Mouse (Mus musculus) forebrain, embryonic 14.5 days (tissue): ENCODE measurements at regions not wholly inside any gene's neighbourhood (a gene's known extent, or its start where the extent isn't known, plus 50 kb on each side); places are given as distances from the start of the nearest gene placed in this dataset.
"Not testable (repeated sequence)": the region's sequence is repeated elsewhere in the genome, so short reads cannot be mapped to it uniquely, and the experiment has no call there.

Experiments
- ATAC-seq: fragments of 200-750 bp; cut with Nextera tagmentation; 2 replicates; pipeline ENCODE4 v1.8.0; 2017; ENCODE audit warnings: mild to moderate bottlenecking, moderate library complexity
- DNase-seq: peaks from one replicate; pipeline ENCODE4 v3.0.0-alpha.2; 2015; ENCODE audit warnings: low spot score
- H3K27ac ChIP-seq: fragments of 300-500 bp; sonication (generic); 2 replicates; pipeline ENCODE4 v1.5.1; 2014; ENCODE audit warnings: low read depth, mild to moderate bottlenecking, control low read depth, low read length, moderate library complexity
- H3K27me3 ChIP-seq: fragments of 300-500 bp; sonication (generic); replicated peaks from 2 replicates; pipeline ENCODE4 v1.6.1; 2014; ENCODE audit warnings: low read length, control low read depth, mixed read lengths; ENCODE audit not compliant: control insufficient read depth, insufficient read depth
- H3K36me3 ChIP-seq: fragments of 300-500 bp; sonication (generic); 2 replicates; pipeline ENCODE4 v1.6.1; 2014; ENCODE audit warnings: low read length, control low read depth; ENCODE audit not compliant: control insufficient read depth, insufficient read depth
- H3K4me1 ChIP-seq: fragments of 300-500 bp; sonication (generic); 2 replicates; pipeline ENCODE4 v1.6.1; 2014; ENCODE audit warnings: antibody characterized with exemption, low read length, control low read depth; ENCODE audit not compliant: control insufficient read depth, insufficient read depth
- H3K4me2 ChIP-seq: fragments of 300-500 bp; sonication (generic); 2 replicates; pipeline ENCODE4 v1.6.1; 2014; ENCODE audit warnings: mild to moderate bottlenecking, control low read depth, low read length
- H3K4me3 ChIP-seq: fragments of 300-500 bp; sonication (generic); 2 replicates; pipeline ENCODE4 v1.5.1; 2014; ENCODE audit warnings: low read depth, low read length, control low read depth
- H3K9ac ChIP-seq: fragments of 300-500 bp; sonication (generic); 2 replicates; pipeline ENCODE4 v1.6.1; 2014; ENCODE audit warnings: mild to moderate bottlenecking, low read length, control low read depth, moderate library complexity
- H3K9me3 ChIP-seq: fragments of 300-500 bp; sonication (generic); replicated peaks from 2 replicates; pipeline ENCODE4 v1.6.1; 2016; ENCODE audit warnings: low read length, control low read depth, mixed read lengths; ENCODE audit not compliant: control insufficient read depth
- WGBS: fragments of 180-500 bp; shearing (Covaris S2); extraction: QIAGEN DNeasy Blood & Tissue Kit; methylation state at CpG from one replicate; pipeline ENCODE4 v1.1.7; 2014; 5-methylcytosine and 5-hydroxymethylcytosine counted together

GRCm38 (mm10) chr14:87799803-87800202 lies 383.4 kb downstream of the Tdrd3 start:
- Histone ChIP-seq H3K4me3 (no peak overlapping the region), H3K36me3 (no peaks in the 10 kb centered on the region), H3K4me1 (no peaks in the 10 kb centered on the region), H3K27me3 (no peaks in the 10 kb centered on the region), H3K27ac (no peak overlapping the region), H3K4me2 (no peak overlapping the region), H3K9ac (no peak overlapping the region), H3K9me3 (no peaks in the 10 kb centered on the region)
- ATAC-seq = no peak
- WGBS = 86% methylated on average over 1 of the region's 1 CpGs
- DNase-seq = no peak

- not testable (repeated sequence) for H3K36me3 ChIP-seq, H3K9ac ChIP-seq, ATAC-seq, H3K9me3 ChIP-seq, H3K27ac ChIP-seq, H3K4me2 ChIP-seq, DNase-seq, H3K4me3 ChIP-seq, H3K4me1 ChIP-seq, H3K27me3 ChIP-seq
- WGBS = 94% methylated on average over 15 of the region's 15 CpGs
Observed at GRCm38 (mm10) chr14:87809664-87810063, 393.2 kb downstream of the Tdrd3 start.

- no peak overlapping the region for H3K4me3 ChIP-seq
- H3K27ac ChIP-seq = no peak overlapping the region
- 61% methylated on average over 2 of the region's 2 CpGs for WGBS
- no peak overlapping the region for H3K4me2 ChIP-seq
- DNase-seq = no peak
- H3K9me3 ChIP-seq = no peaks in the 10 kb centered on the region
- H3K4me1 ChIP-seq = no peaks in the 10 kb centered on the region
- no peak for ATAC-seq
- no peaks in the 10 kb centered on the region for H3K36me3 ChIP-seq
- no peaks in the 10 kb centered on the region for H3K27me3 ChIP-seq
- H3K9ac ChIP-seq = no peak overlapping the region
Observed at GRCm38 (mm10) chr14:87844120-87844519, 427.7 kb downstream of the Tdrd3 start.

- WGBS = 81% methylated on average over 3 of the region's 3 CpGs
- no peak overlapping the region for H3K4me2 ChIP-seq
- DNase-seq (peak; percentile 27), ATAC-seq (no peak)
- no peaks in the 10 kb centered on the region for H3K36me3 ChIP-seq
- no peaks in the 10 kb centered on the region for H3K9me3 ChIP-seq
- H3K4me1 ChIP-seq = 0 out of 2 replicates have a peak, but pooled peaks cover 2% of the 10 kb centered on the region
- no peak overlapping the region for H3K9ac ChIP-seq
- no peak overlapping the region for H3K4me3 ChIP-seq
- no peaks in the 10 kb centered on the region for H3K27me3 ChIP-seq
- no peak overlapping the region for H3K27ac ChIP-seq
Observed at GRCm38 (mm10) chr14:87861486-87861885, 445.0 kb downstream of the Tdrd3 start.

- peak; percentile 16 for ATAC-seq
- DNase-seq = no peak
Observed at GRCm38 (mm10) chr14:87864388-87865215, 448.2 kb downstream of the Tdrd3 start.

GRCm38 (mm10) chr14:87865216-87866202 lies 449.1 kb downstream of the Tdrd3 start:
- H3K9me3 ChIP-seq = no peaks in the 10 kb centered on the region
- 11% methylated on average over 14 of the region's 14 CpGs for WGBS
- ATAC-seq = peak; percentile 80
- H3K4me2 ChIP-seq = peak overlapping the region; percentile 40
- peak; percentile 70 for DNase-seq
- no peak overlapping the region for H3K27ac ChIP-seq
- no peak overlapping the region for H3K4me3 ChIP-seq
- H3K27me3 ChIP-seq = no peaks in the 10 kb centered on the region
- H3K36me3 ChIP-seq = no peaks in the 10 kb centered on the region
- 0 out of 2 replicates have a peak, but pooled peaks cover 2% of the 10 kb centered on the region for H3K4me1 ChIP-seq
- H3K9ac ChIP-seq = no peak overlapping the region

More at GRCm38 (mm10) chr14:87864388-87865215, 448.2 kb downstream of the Tdrd3 start:
- Histone ChIP-seq H3K9me3 (no peaks in the 10 kb centered on the region), H3K4me2 (no peak overlapping the region), H3K27me3 (no peaks in the 10 kb centered on the region), H3K9ac (no peak overlapping the region), H3K27ac (no peak overlapping the region), H3K4me3 (no peak overlapping the region), H3K36me3 (no peaks in the 10 kb centered on the region), H3K4me1 (0 out of 2 replicates have a peak, but pooled peaks cover 2% of the 10 kb centered on the region)
- 90% methylated on average over 9 of the region's 9 CpGs for WGBS

GRCm38 (mm10) chr14:87901784-87902183 lies 485.3 kb downstream of the Tdrd3 start:
- DNase-seq (peak; percentile 12), ATAC-seq (no peak)
- no peak overlapping the region for H3K27ac ChIP-seq
- H3K4me2 ChIP-seq = no peak overlapping the region
- no peaks in the 10 kb centered on the region for H3K9me3 ChIP-seq
- WGBS = 86% methylated on average over 3 of the region's 3 CpGs
- no peak overlapping the region for H3K9ac ChIP-seq
- no peaks in the 10 kb centered on the region for H3K27me3 ChIP-seq
- no peaks in the 10 kb centered on the region for H3K36me3 ChIP-seq
- H3K4me1 ChIP-seq = no peaks in the 10 kb centered on the region
- H3K4me3 ChIP-seq = no peak overlapping the region

- H3K4me1 ChIP-seq = no peaks in the 10 kb centered on the region
- 67% methylated on average over 7 of the region's 7 CpGs for WGBS
Observed at GRCm38 (mm10) chr14:87902416-87902815, 486.0 kb downstream of the Tdrd3 start.

More at GRCm38 (mm10) chr14:87902416-87902815, 486.0 kb downstream of the Tdrd3 start:
- Histone ChIP-seq H3K27me3 (no peaks in the 10 kb centered on the region), H3K27ac (no peak overlapping the region), H3K4me2 (no peak overlapping the region), H3K4me3 (no peak overlapping the region), H3K36me3 (no peaks in the 10 kb centered on the region), H3K9ac (no peak overlapping the region), H3K9me3 (no peaks in the 10 kb centered on the region)
- DNase-seq (no peak), ATAC-seq (no peak)
